Mouse (Mus musculus) spleen, adult 2 months (tissue): ENCODE data around the gene Gm20683.

Experiments
- CTCF ChIP-seq: fragments of 200-500 bp; IDR thresholded peaks from 2 replicates; pipeline ENCODE4 v1.5.1; 2011; ENCODE audit warnings: mild to moderate bottlenecking, inconsistent platforms; ENCODE audit not compliant: insufficient read depth, insufficient read length, insufficient replicate concordance; ENCODE audit errors: extremely low read depth
- POLR2A ChIP-seq: fragments of 200-500 bp; IDR thresholded peaks from 2 replicates; pipeline ENCODE4 v1.6.1; 2011; ENCODE audit warnings: low read depth, low read length, inconsistent platforms

DNA sequence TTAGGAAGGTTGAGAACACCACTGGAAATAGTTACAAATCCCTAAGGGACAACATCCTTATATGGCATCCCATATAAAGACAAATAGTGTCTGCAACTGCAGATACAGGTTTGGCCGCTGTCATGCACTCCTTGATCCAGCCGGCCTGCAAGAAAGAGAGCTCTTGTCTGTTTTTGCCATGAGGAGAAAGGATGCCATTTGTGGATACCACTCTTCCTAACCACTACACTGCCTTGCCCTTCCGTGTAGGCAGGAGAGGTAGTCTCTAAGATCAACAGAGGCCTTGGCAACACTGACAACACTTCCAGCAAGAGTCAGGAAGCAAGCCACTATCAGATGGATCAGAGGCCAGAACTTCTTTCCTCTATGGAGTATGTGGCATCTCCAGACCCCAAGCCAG is 55.3 kb downstream of the Gm20683 start, which contains the start of gene Ccdc78:
- TF ChIP-seq CTCF (no peak), POLR2A (no peak)
